Mouse (Mus musculus) liver, embryonic 12.5 days (tissue): Measurements from ENCODE around the gene Gm10160. TPM values are rescaled to one million over a fixed set of nuclear protein-coding genes. Genes with fewer than 3 reads are reported as not detected.

Experiments used
- ATAC-seq: fragments of 200-750 bp; cut with Nextera tagmentation; 2 replicates; pipeline ENCODE4 v1.8.0; 2017; ENCODE audit warnings: moderate number of reproducible peaks, mild to moderate bottlenecking, moderate library complexity
- H3K27ac ChIP-seq: fragments of 300-500 bp; sonication (generic); 2 replicates; pipeline ENCODE4 v1.5.1; 2016; ENCODE audit warnings: mild to moderate bottlenecking
- H3K27me3 ChIP-seq: fragments of 300-500 bp; sonication (generic); replicated peaks from 2 replicates; pipeline ENCODE4 v1.6.1; 2016; ENCODE audit warnings: mild to moderate bottlenecking, moderate library complexity
- H3K36me3 ChIP-seq: fragments of 300-500 bp; sonication (generic); 2 replicates; pipeline ENCODE4 v1.6.1; 2016; ENCODE audit warnings: mild to moderate bottlenecking, moderate library complexity
- H3K4me1 ChIP-seq: fragments of 300-500 bp; sonication (generic); 2 replicates; pipeline ENCODE4 v1.6.1; 2016
- H3K4me2 ChIP-seq: fragments of 300-500 bp; sonication (generic); 2 replicates; pipeline ENCODE4 v1.6.1; 2016; ENCODE audit warnings: mild to moderate bottlenecking, moderate library complexity
- H3K4me3 ChIP-seq: fragments of 300-500 bp; sonication (generic); 2 replicates; pipeline ENCODE4 v1.5.1; 2016; ENCODE audit warnings: mild to moderate bottlenecking, moderate library complexity
- H3K9ac ChIP-seq: fragments of 300-500 bp; sonication (generic); 2 replicates; pipeline ENCODE4 v1.6.1; 2016; ENCODE audit warnings: mild to moderate bottlenecking, moderate library complexity
- H3K9me3 ChIP-seq: fragments of 300-500 bp; sonication (generic); replicated peaks from 2 replicates; pipeline ENCODE4 v1.6.1; 2016; ENCODE audit warnings: mild to moderate bottlenecking, moderate library complexity
- WGBS: fragments of 180-500 bp; shearing (Covaris S2); methylation state at CpG from one replicate; pipeline ENCODE4 v1.1.7; 2016; ENCODE audit not compliant: insufficient replicate concordance; 5-methylcytosine and 5-hydroxymethylcytosine counted together
- polyA plus RNA-seq: library from polyadenylated mRNA; unstranded; fragments of >200 nt; fragmentation: Nextera tagmentation; extraction: Ambion mirVana; gene quantifications from 2 replicates; pipeline ENCODE4 v1.2.1, GENCODE M21; 2016

Gene Gm10160
- polyA plus RNA-seq, 1 experiment from 2014 or later, result not detected

DNA sequence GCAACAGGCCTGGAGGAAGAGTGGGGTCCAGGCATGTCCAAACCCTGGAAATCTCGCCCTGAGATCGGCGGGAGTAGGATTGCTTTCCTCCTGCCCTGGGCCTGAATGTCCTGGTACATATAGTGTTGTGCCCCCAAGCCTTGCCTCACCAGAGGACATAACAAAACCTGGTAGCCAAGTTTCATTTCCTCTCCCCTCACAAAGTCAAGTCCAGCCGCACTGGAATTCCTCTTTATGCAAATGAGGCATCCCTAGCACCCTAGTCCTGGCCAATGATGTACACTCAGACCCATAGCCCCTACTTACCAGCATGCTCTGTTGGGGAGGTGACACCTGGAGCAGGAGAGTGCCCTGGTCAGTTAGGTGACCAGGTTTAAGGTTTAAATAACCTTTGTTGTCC lies 627 bp upstream of the Gm10160 start:
- Histone ChIP-seq H3K27ac (no peak overlapping the region), H3K9ac (no peak overlapping the region), H3K36me3 (no peaks in the 10 kb centered on the region), H3K9me3 (no peaks in the 10 kb centered on the region), H3K27me3 (peaks cover 55% of the 10 kb centered on the region), H3K4me2 (no peak overlapping the region), H3K4me3 (no peak overlapping the region), H3K4me1 (peaks cover 34% of the 10 kb centered on the region)
- 58% methylated on average over 4 of the region's 4 CpGs for WGBS
- no peak for ATAC-seq

DNA sequence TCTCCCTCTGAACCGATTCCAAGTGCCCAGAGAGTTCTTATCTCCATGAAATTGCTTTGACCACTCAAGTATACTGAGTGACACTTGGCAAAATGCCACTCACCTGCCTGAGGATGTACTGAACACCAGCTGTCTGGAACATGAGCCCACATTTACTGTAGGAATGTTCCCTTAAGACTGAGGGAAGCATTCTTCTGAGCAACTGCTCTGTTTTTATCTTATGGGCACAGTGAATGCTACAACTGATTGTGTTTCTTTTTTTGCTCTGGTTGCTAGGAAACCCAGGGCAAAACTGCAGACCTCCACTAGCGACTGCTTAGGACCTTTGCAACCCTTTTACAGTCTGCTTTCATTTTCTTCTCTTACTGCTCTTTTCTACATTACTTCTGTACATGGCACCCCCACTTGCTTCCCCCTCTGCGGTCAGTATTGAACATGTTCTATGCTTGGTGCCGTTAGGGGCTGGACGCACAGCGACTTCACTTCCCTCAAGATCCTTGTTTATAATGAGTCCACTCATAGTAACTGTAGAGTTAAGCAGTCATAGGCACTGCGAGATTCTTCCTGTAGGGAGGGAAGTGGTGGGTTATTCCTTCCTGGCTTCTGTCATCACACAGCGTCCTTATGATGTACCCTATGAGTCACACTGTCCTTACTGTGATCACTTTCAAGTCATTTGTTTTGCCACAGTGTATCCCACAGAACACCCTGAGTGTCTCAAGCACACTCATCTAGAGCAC lies 856 bp downstream of the Gm10160 start:
- Histone ChIP-seq H3K4me1 (peaks cover 30% of the 10 kb centered on the region), H3K4me3 (no peak overlapping the region), H3K27me3 (peaks cover 40% of the 10 kb centered on the region), H3K4me2 (peak overlapping the region; percentile 36), H3K27ac (no peak overlapping the region), H3K36me3 (no peaks in the 10 kb centered on the region), H3K9me3 (no peaks in the 10 kb centered on the region), H3K9ac (no peak overlapping the region)
- 23% methylated on average over 8 of the region's 8 CpGs for WGBS
- ATAC-seq, result peak; percentile 40

DNA sequence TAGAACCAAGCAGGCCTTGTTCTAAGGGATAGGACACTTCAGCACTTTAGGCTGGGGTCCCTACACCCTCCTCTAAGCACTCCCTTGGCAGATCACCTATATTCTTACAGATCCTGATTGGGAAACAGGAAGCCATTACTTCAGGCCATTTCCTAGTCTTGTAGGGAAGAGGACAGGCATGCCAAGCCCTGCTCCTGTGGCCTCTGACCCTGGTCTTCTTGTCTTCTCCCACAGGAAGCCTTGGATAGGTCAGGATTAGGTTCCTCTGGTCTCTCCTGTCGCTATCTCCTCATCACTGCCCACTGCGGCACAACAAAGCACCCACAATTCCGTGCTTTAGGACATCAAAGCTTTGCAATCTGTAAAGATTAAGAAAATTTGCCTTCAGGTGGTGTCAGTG lies 3.9 kb downstream of the Gm10160 start:
- ATAC-seq, result no peak
- Histone ChIP-seq H3K9me3 (no peaks in the 10 kb centered on the region), H3K4me1 (peaks cover 14% of the 10 kb centered on the region), H3K9ac (no peak overlapping the region), H3K4me3 (no peak overlapping the region), H3K4me2 (no peak overlapping the region), H3K27me3 (peaks cover 12% of the 10 kb centered on the region), H3K27ac (no peak overlapping the region), H3K36me3 (no peaks in the 10 kb centered on the region)
- 47% methylated on average over 3 of the region's 3 CpGs for WGBS

GRCm38 (mm10) chr7:81850171-81850570 lies 5.4 kb downstream of the Gm10160 start:
- no peaks in the 10 kb centered on the region for H3K36me3 ChIP-seq
- WGBS, result 70% methylated on average over 6 of the region's 6 CpGs
- no peak overlapping the region for H3K27ac ChIP-seq
- no peak overlapping the region for H3K4me3 ChIP-seq
- H3K27me3 ChIP-seq, result peaks cover 5% of the 10 kb centered on the region; the same call in 1 of the 2 replicates
- H3K4me2 ChIP-seq, result no peak overlapping the region
- no peak for ATAC-seq
- H3K9ac ChIP-seq, result no peak overlapping the region
- no peaks in the 10 kb centered on the region for H3K9me3 ChIP-seq
- H3K4me1 ChIP-seq, result peaks cover 14% of the 10 kb centered on the region

GRCm38 (mm10) chr7:81849633-81850032 lies 6.0 kb downstream of the Gm10160 start:
- Histone ChIP-seq H3K27ac (no peak overlapping the region), H3K27me3 (peaks cover 3% of the 10 kb centered on the region; the same call in 1 of the 2 replicates), H3K4me1 (peaks cover 10% of the 10 kb centered on the region), H3K4me3 (no peak overlapping the region), H3K4me2 (no peak overlapping the region), H3K9me3 (no peaks in the 10 kb centered on the region), H3K9ac (no peak overlapping the region), H3K36me3 (no peaks in the 10 kb centered on the region)
- 47% methylated on average over 7 of the region's 7 CpGs for WGBS
- ATAC-seq, result no peak

DNA sequence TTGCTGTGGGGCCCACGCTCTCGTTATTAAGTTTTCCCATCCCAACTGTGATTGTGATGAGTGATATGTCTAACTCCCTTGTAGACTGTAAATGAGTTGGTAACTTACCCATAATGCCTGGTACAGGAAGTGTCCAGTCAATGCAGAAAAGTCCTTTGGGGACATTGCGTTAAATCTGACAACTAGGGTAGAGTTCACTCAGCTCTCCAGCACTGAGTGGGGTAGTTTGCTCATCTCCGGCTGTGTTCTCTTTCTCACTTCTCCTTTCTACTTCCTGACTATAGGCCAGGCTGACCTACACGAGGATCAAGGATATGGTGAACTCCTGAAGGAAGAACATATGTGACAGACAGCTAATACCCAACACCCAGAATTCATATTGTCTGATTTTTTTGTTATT lies 6.4 kb downstream of the Gm10160 start:
- Histone ChIP-seq H3K4me3 (no peak overlapping the region), H3K9ac (no peak overlapping the region), H3K4me2 (no peak overlapping the region), H3K27me3 (peaks cover 3% of the 10 kb centered on the region; the same call in 1 of the 2 replicates), H3K9me3 (no peaks in the 10 kb centered on the region), H3K4me1 (peaks cover 6% of the 10 kb centered on the region), H3K27ac (no peak overlapping the region), H3K36me3 (no peaks in the 10 kb centered on the region)
- WGBS, result 45% methylated on average over 5 of the region's 5 CpGs
- ATAC-seq, result no peak

DNA sequence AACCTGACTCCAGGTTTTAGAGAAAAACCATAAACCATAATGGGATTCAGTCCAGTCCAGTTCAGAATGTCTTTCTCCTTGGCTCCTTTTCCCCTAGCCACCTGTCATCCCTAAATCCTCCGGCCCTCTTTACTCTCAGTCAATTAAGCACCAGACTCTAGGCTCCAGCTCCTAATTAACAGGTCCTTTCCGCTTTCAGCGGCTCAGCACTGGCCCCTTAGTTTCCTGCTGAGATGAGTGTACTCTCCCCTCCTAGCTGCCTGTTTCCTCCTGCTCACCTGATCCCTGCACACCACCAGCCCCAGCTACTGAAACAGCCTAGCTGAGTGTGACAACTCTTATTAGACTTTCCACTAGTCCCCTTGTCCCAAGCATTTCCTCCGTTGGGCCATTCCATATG lies 7.8 kb downstream of the Gm10160 start:
- Histone ChIP-seq H3K9ac (no peak overlapping the region), H3K36me3 (no peaks in the 10 kb centered on the region), H3K27me3 (peaks cover 3% of the 10 kb centered on the region; the same call in 1 of the 2 replicates), H3K9me3 (no peaks in the 10 kb centered on the region), H3K4me2 (no peak overlapping the region), H3K27ac (no peak overlapping the region), H3K4me1 (no peaks in the 10 kb centered on the region), H3K4me3 (no peak overlapping the region)
- WGBS, result 75% methylated on average over 4 of the region's 4 CpGs
- no peak for ATAC-seq

GRCm38 (mm10) chr7:81847010-81847409 lies 8.6 kb downstream of the Gm10160 start:
- Histone ChIP-seq H3K36me3 (no peaks in the 10 kb centered on the region), H3K27me3 (peaks cover 3% of the 10 kb centered on the region; the same call in 1 of the 2 replicates), H3K4me1 (no peaks in the 10 kb centered on the region), H3K9me3 (no peaks in the 10 kb centered on the region), H3K4me2 (no peak overlapping the region), H3K27ac (no peak overlapping the region), H3K9ac (no peak overlapping the region), H3K4me3 (no peak overlapping the region)
- no peak for ATAC-seq
- WGBS, result 43% methylated on average over 8 of the region's 8 CpGs

DNA sequence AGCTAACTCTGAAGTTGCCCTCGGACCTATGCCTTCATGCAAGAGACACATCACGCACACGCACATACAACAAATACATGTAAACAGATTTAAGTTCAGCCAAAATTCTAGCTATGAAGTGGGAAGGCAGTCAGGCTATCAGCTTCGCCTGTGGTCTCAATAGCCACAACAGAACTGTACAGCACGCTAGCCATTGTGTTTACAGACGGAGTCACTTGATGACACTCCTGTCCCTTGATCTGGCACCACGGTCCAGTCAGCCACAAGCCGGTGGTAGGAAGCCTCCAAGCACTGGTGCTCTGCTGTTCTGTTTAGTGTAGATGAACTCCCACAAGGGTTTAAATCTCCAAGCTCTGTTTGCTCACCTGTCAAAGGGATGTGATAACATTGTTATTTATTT lies 9.6 kb downstream of the Gm10160 start:
- no peak for ATAC-seq
- no peak overlapping the region for H3K9ac ChIP-seq
- no peak overlapping the region for H3K27ac ChIP-seq
- H3K9me3 ChIP-seq, result no peaks in the 10 kb centered on the region
- H3K27me3 ChIP-seq, result peaks cover 3% of the 10 kb centered on the region; the same call in 1 of the 2 replicates
- H3K36me3 ChIP-seq, result no peaks in the 10 kb centered on the region
- WGBS, result 77% methylated on average over 8 of the region's 8 CpGs
- H3K4me3 ChIP-seq, result no peak overlapping the region
- no peak overlapping the region for H3K4me2 ChIP-seq
- no peaks in the 10 kb centered on the region for H3K4me1 ChIP-seq

GRCm38 (mm10) chr7:81845313-81845712 lies 10.3 kb downstream of the Gm10160 start:
- H3K4me3 ChIP-seq, result no peak overlapping the region
- no peak overlapping the region for H3K27ac ChIP-seq
- H3K9ac ChIP-seq, result no peak overlapping the region
- no peaks in the 10 kb centered on the region for H3K36me3 ChIP-seq
- H3K27me3 ChIP-seq, result peaks cover 8% of the 10 kb centered on the region; the same call in 1 of the 2 replicates
- H3K9me3 ChIP-seq, result no peaks in the 10 kb centered on the region
- WGBS, result 65% methylated on average over 3 of the region's 3 CpGs
- H3K4me2 ChIP-seq, result no peak overlapping the region
- no peaks in the 10 kb centered on the region for H3K4me1 ChIP-seq
- ATAC-seq, result no peak

- peaks cover 8% of the 10 kb centered on the region; the same call in 1 of the 2 replicates for H3K27me3 ChIP-seq
- no peaks in the 10 kb centered on the region for H3K36me3 ChIP-seq
- no peak for ATAC-seq
- no peaks in the 10 kb centered on the region for H3K4me1 ChIP-seq
- no peaks in the 10 kb centered on the region for H3K9me3 ChIP-seq
- no peak overlapping the region for H3K4me3 ChIP-seq
- 75% methylated on average over 11 of the region's 11 CpGs for WGBS
- no peak overlapping the region for H3K27ac ChIP-seq
- H3K9ac ChIP-seq, result no peak overlapping the region
- H3K4me2 ChIP-seq, result no peak overlapping the region
These were observed 10.8 kb downstream of the Gm10160 start for GRCm38 (mm10) chr7:81844801-81845200.

DNA sequence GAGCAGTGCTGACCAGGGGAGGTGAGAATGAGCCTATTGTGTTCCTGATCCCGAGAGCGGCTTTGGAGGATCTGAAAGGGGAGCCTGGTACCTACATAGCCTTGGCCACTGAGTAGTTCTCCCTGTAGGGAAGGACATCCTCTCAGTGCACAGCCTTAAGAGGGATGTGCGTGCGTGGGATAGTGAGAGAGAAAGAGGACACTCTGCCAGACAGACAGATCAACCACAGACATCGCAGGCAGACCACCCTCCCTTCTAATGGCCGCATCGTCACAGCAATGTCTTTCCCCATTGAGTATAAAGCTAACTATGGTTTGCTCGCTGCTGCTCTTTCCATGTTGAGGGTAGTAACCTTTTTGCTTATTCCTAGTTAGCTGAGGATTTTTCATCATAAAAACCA lies 11.7 kb downstream of the Gm10160 start:
- 80% methylated on average over 8 of the region's 8 CpGs for WGBS
- Histone ChIP-seq H3K4me2 (no peak overlapping the region), H3K27me3 (peaks cover 8% of the 10 kb centered on the region; the same call in 1 of the 2 replicates), H3K4me3 (no peak overlapping the region), H3K27ac (no peak overlapping the region), H3K9ac (no peak overlapping the region), H3K36me3 (no peaks in the 10 kb centered on the region), H3K4me1 (no peaks in the 10 kb centered on the region), H3K9me3 (no peaks in the 10 kb centered on the region)
- no peak for ATAC-seq
